Mouse (Mus musculus) midbrain, embryonic 15.5 days (tissue): ENCODE data around the gene Olfr1252. TPM values are rescaled to one million over a fixed set of nuclear protein-coding genes. Genes with fewer than 3 reads are reported as not detected.

Experiments
- ATAC-seq: fragments of 200-750 bp; cut with Nextera tagmentation; replicated peaks from 2 replicates; pipeline ENCODE4 v1.8.0; 2017; ENCODE audit warnings: moderate TSS enrichment
- H3K27ac ChIP-seq: fragments of 300-500 bp; sonication (generic); 2 replicates; pipeline ENCODE4 v1.5.1; 2015; ENCODE audit warnings: mild to moderate bottlenecking, inconsistent platforms
- H3K27me3 ChIP-seq: fragments of 300-500 bp; sonication (generic); replicated peaks from 2 replicates; pipeline ENCODE4 v1.6.1; 2015; ENCODE audit warnings: inconsistent platforms
- H3K36me3 ChIP-seq: fragments of 300-500 bp; sonication (generic); replicated peaks from 2 replicates; pipeline ENCODE4 v1.6.1; 2015; ENCODE audit warnings: inconsistent platforms
- H3K4me1 ChIP-seq: fragments of 300-500 bp; sonication (generic); 2 replicates; pipeline ENCODE4 v1.6.1; 2015; ENCODE audit warnings: inconsistent platforms
- H3K4me2 ChIP-seq: fragments of 300-500 bp; sonication (generic); 2 replicates; pipeline ENCODE4 v1.6.1; 2015; ENCODE audit warnings: inconsistent platforms, mild to moderate bottlenecking, moderate library complexity
- H3K4me3 ChIP-seq: fragments of 300-500 bp; sonication (generic); 2 replicates; pipeline ENCODE4 v1.5.1; 2015; ENCODE audit warnings: mild to moderate bottlenecking, inconsistent platforms
- H3K9ac ChIP-seq: fragments of 300-500 bp; sonication (generic); 2 replicates; pipeline ENCODE4 v1.6.1; 2015; ENCODE audit warnings: mild to moderate bottlenecking, inconsistent platforms
- H3K9me3 ChIP-seq: fragments of 300-500 bp; sonication (generic); 2 replicates; pipeline ENCODE4 v1.6.1; 2016; ENCODE audit warnings: inconsistent platforms
- WGBS: fragments of 180-500 bp; shearing (Covaris S2); methylation state at CpG from one replicate; pipeline ENCODE4 v1.1.7; 2015; ENCODE audit warnings: mixed read lengths; 5-methylcytosine and 5-hydroxymethylcytosine counted together
- polyA plus RNA-seq: library from polyadenylated mRNA; unstranded; fragments of >200 nt; fragmentation: Nextera tagmentation; extraction: Ambion mirVana; gene quantifications from 2 replicates; pipeline ENCODE4 v1.2.1, GENCODE M21; 2015

The Olfr1252 gene
- not detected in 2 replicates for polyA plus RNA-seq

DNA sequence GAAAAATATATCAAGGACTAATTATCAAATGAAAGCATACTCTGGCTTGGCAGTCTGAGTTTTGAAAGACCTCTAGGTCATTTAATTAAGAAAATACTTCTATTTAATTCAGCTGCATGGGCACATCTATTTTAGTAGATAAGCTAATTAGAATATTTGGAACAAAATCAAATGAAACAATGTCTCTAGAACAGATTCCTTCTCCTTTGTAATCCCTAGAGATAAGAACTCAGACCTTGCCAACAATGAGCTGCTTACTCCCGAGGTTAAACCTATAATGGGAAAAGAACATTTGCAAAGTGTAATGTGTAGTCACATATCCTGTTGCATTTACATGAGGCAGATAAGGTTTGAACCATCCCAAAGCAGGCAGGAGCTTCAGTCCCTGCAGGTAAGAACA lies at the start of gene Olfr1252:
Olfr1252 (minus strand) TSS at position 101 of the 400 bp plus-strand sequence.
- no peaks in the 10 kb centered on the region for H3K9me3 ChIP-seq
- H3K4me2 ChIP-seq, result no peak within 1 kb of the TSS
- H3K27me3 ChIP-seq, result no peaks in the 10 kb centered on the region
- 56% methylated on average over 1 of the region's 1 CpGs for WGBS
- H3K27ac ChIP-seq, result no peak within 1 kb of the TSS
- no peak for ATAC-seq
- H3K4me1 ChIP-seq, result no peaks in the 10 kb centered on the region
- H3K36me3 ChIP-seq, result no peaks in the 10 kb centered on the region
- H3K4me3 ChIP-seq, result no peak within 1 kb of the TSS
- no peak within 1 kb of the TSS for H3K9ac ChIP-seq

DNA sequence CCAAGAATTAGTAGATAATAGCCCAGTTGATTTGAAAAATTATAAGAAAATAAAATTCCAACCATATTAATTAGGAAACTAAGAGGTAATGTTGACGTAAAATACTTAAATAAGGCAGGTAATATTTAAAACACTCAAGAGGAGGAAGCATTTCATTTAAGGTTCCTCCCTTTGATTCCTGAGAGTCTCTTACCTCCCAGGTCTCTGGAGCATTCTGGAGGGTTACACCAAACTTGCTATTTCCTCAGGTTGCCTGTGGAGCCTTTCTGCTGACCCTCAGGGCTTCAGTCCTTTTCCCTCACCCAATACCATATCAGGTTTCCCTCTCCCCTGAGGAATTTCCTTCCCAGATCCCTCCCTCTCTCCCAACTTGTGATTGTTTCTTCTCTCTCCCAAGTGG lies 32.2 kb upstream of the Olfr1252 start, which contains the start of gene Olfr1253:
Olfr1253 (minus strand) TSS at position 101 of the 400 bp plus-strand sequence.
- WGBS, result 88% methylated on average over 1 of the region's 1 CpGs
- no peaks in the 10 kb centered on the region for H3K9me3 ChIP-seq

DNA sequence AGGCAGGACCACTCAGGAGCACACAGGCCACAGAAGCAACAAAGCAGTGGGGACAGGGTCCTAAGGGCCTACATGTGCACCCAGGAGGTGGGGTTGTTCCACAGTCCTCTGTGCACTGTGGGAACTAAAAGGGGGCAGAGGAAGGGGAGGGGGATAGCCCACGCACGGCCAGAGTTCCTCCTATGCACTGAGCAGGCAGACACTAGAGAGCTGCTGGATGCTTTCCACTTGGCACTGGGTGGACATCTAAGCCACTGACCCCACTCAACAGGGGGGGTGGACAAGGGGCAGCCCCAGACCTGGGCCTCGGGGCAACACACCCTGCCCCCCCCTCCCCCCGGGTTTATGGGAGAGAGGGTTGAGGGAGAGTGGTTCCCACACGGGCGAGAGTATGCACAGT lies 32.8 kb downstream of the Olfr1252 start:
- no peaks in the 10 kb centered on the region for H3K9me3 ChIP-seq
- H3K27ac ChIP-seq, result no peak overlapping the region
- H3K4me1 ChIP-seq, result no peaks in the 10 kb centered on the region
- ATAC-seq, result no peak
- H3K9ac ChIP-seq, result no peak overlapping the region
- no peak overlapping the region for H3K4me2 ChIP-seq
- H3K4me3 ChIP-seq, result no peak overlapping the region
- no peaks in the 10 kb centered on the region for H3K27me3 ChIP-seq
- H3K36me3 ChIP-seq, result no peaks in the 10 kb centered on the region
- 80% methylated on average over 6 of the region's 6 CpGs for WGBS

More for the DNA sequence above, 32.2 kb upstream of the Olfr1252 start, which contains the start of gene Olfr1253:
- Histone ChIP-seq H3K4me2 (no peak within 1 kb of the TSS), H3K36me3 (no peaks in the 10 kb centered on the region), H3K9ac (no peak within 1 kb of the TSS), H3K27me3 (no peaks in the 10 kb centered on the region), H3K4me3 (no peak within 1 kb of the TSS), H3K27ac (no peak within 1 kb of the TSS), H3K4me1 (no peaks in the 10 kb centered on the region)
- no peak for ATAC-seq

DNA sequence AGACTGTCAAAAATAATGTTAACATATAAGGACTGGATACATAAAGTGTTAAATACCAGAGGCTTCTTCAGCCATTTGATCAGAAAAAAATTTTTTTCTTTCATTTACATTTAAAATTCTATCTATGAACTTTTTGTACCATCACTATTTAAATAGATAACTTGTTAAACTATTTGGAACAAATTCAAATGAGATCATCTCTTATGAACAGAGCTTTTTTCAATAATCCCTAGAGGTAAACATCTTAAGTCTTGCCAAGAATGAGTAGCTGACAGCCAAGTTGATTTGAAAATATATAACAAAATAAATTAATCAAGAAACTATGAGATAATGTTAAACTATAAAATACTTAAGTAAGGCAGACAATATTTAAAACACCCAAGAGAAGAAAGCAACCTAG lies 53.0 kb downstream of the Olfr1252 start, which contains the start of gene Olfr1251:
Olfr1251 (minus strand) TSS at position 101 of the 400 bp plus-strand sequence.
- Histone ChIP-seq H3K9me3 (no peaks in the 10 kb centered on the region), H3K4me1 (no peaks in the 10 kb centered on the region), H3K27me3 (no peaks in the 10 kb centered on the region), H3K4me3 (no peak within 1 kb of the TSS), H3K4me2 (no peak within 1 kb of the TSS), H3K27ac (no peak within 1 kb of the TSS), H3K9ac (no peak within 1 kb of the TSS), H3K36me3 (no peaks in the 10 kb centered on the region)
- ATAC-seq, result no peak

Other genes starting within 250 kb of the Olfr1252 start
- not detected in 2 replicates for gene Olfr1241, start 237.9 kb downstream of the Olfr1252 start, polyA plus RNA-seq
- gene Olfr1242, start 226.7 kb downstream of the Olfr1252 start, polyA plus RNA-seq, result not detected in 2 replicates
- not detected in 2 replicates for gene Olfr1243, start 193.5 kb downstream of the Olfr1252 start, polyA plus RNA-seq
- not detected in 2 replicates for gene Olfr1245, start 146.6 kb downstream of the Olfr1252 start, polyA plus RNA-seq
- not detected in 2 replicates for gene Olfr1246, start 131.9 kb downstream of the Olfr1252 start, polyA plus RNA-seq
- gene Olfr1247, start 110.9 kb downstream of the Olfr1252 start, polyA plus RNA-seq, result not detected in 2 replicates
- not detected in 2 replicates for gene Olfr1248, start 106.8 kb downstream of the Olfr1252 start, polyA plus RNA-seq
- not detected in 2 replicates for gene Olfr1249, start 90.0 kb downstream of the Olfr1252 start, polyA plus RNA-seq
- gene Olfr1250, start 63.5 kb downstream of the Olfr1252 start, polyA plus RNA-seq, result not detected in 2 replicates
- gene Olfr1251, start 53.1 kb downstream of the Olfr1252 start, polyA plus RNA-seq, result not detected in 2 replicates
- gene Olfr1253, start 32.1 kb upstream of the Olfr1252 start, polyA plus RNA-seq, result not detected in 2 replicates
- not detected in 2 replicates for gene Olfr1254, start 68.6 kb upstream of the Olfr1252 start, polyA plus RNA-seq
- gene Olfr1255, start 87.0 kb upstream of the Olfr1252 start, polyA plus RNA-seq, result not detected in 2 replicates
- not detected in 2 replicates for gene Olfr1256, start 116.5 kb upstream of the Olfr1252 start, polyA plus RNA-seq
- gene Olfr48, start 123.2 kb upstream of the Olfr1252 start, polyA plus RNA-seq, result not detected in 2 replicates
- gene Olfr1257, start 153.4 kb upstream of the Olfr1252 start, polyA plus RNA-seq, result not detected in 2 replicates
- gene Olfr1258, start 202.3 kb upstream of the Olfr1252 start, polyA plus RNA-seq, result not detected in 2 replicates
- not detected in 2 replicates for gene Olfr1259, start 223.7 kb upstream of the Olfr1252 start, polyA plus RNA-seq
- not detected in 2 replicates for gene Olfr1260, start 249.3 kb upstream of the Olfr1252 start, polyA plus RNA-seq